Mouse (Mus musculus) testis, adult 2 months (tissue): ENCODE measurements around the gene Trim7.

Experiments
- CTCF ChIP-seq: fragments of 200-500 bp; IDR thresholded peaks from 2 replicates; pipeline ENCODE4 v1.5.1; 2012; ENCODE audit warnings: low read depth, mild to moderate bottlenecking, inconsistent platforms, low read length, moderate library complexity; ENCODE audit not compliant: control insufficient read depth, insufficient read depth, insufficient replicate concordance
- POLR2A ChIP-seq: fragments of 200-500 bp; IDR thresholded peaks from 2 replicates; pipeline ENCODE4 v1.6.1; 2012; ENCODE audit warnings: low read depth, mild to moderate bottlenecking, inconsistent platforms, low read length, moderate library complexity; ENCODE audit not compliant: control insufficient read depth

GRCm38 (mm10) chr11:48777303-48777702 lies 48.6 kb upstream of the Trim7 start:
- TF ChIP-seq CTCF (no peak), POLR2A (no peak)
